Mouse (Mus musculus) kidney, embryonic 15.5 days (tissue): ENCODE data around the gene Pik3r3. TPM values are rescaled to one million over a fixed set of nuclear protein-coding genes. Genes with fewer than 3 reads are reported as not detected.

Experiments used
- ATAC-seq: fragments of 200-750 bp; cut with Nextera tagmentation; replicated peaks from 2 replicates; pipeline ENCODE4 v1.8.0; 2017; ENCODE audit warnings: moderate TSS enrichment; ENCODE audit not compliant: low FRiP score
- H3K27ac ChIP-seq: fragments of 300-500 bp; sonication (generic); 2 replicates; pipeline ENCODE4 v1.5.1; 2015; ENCODE audit warnings: mild to moderate bottlenecking, inconsistent platforms
- H3K27me3 ChIP-seq: fragments of 300-500 bp; sonication (generic); 2 replicates; pipeline ENCODE4 v1.6.1; 2015; ENCODE audit warnings: inconsistent platforms
- H3K36me3 ChIP-seq: fragments of 300-500 bp; sonication (generic); 2 replicates; pipeline ENCODE4 v1.6.1; 2015; ENCODE audit warnings: inconsistent platforms
- H3K4me1 ChIP-seq: fragments of 300-500 bp; sonication (generic); 2 replicates; pipeline ENCODE4 v1.6.1; 2015; ENCODE audit warnings: inconsistent platforms
- H3K4me2 ChIP-seq: fragments of 300-500 bp; sonication (generic); 2 replicates; pipeline ENCODE4 v1.6.1; 2015; ENCODE audit warnings: moderate library complexity, mild to moderate bottlenecking, inconsistent platforms
- H3K4me3 ChIP-seq: fragments of 300-500 bp; sonication (generic); replicated peaks from 2 replicates; pipeline ENCODE4 v1.5.1; 2015; ENCODE audit warnings: mild to moderate bottlenecking, inconsistent platforms
- H3K9ac ChIP-seq: fragments of 300-500 bp; sonication (generic); 2 replicates; pipeline ENCODE4 v1.6.1; 2015; ENCODE audit warnings: mild to moderate bottlenecking, inconsistent platforms
- H3K9me3 ChIP-seq: fragments of 300-500 bp; sonication (generic); replicated peaks from 2 replicates; pipeline ENCODE4 v1.6.1; 2016; ENCODE audit warnings: inconsistent platforms
- WGBS: fragments of 180-500 bp; shearing (Covaris S2); methylation state at CpG from one replicate; pipeline ENCODE4 v1.1.7; 2015; ENCODE audit warnings: mixed read lengths; 5-methylcytosine and 5-hydroxymethylcytosine counted together
- polyA plus RNA-seq: library from polyadenylated mRNA; unstranded; fragments of >200 nt; fragmentation: Nextera tagmentation; extraction: Ambion mirVana; gene quantifications from 2 replicates; pipeline ENCODE4 v1.2.1, GENCODE M21; 2015

The Pik3r3 gene
- polyA plus RNA-seq, 1 experiment from 2014 or later: 21.6 TPM

GRCm38 (mm10) chr4:116322127-116322526 is 100.7 kb downstream of the Pik3r3 start:
- no peak overlapping the region for H3K9ac ChIP-seq
- 94% methylated on average over 6 of the region's 6 CpGs for WGBS
- no peak overlapping the region for H3K4me2 ChIP-seq
- no peaks in the 10 kb centered on the region for H3K27me3 ChIP-seq
- H3K36me3 ChIP-seq: peaks cover 84% of the 10 kb centered on the region
- no peak overlapping the region for H3K27ac ChIP-seq
- no peaks in the 10 kb centered on the region for H3K4me1 ChIP-seq
- no peaks in the 10 kb centered on the region for H3K9me3 ChIP-seq
- ATAC-seq: no peak
- H3K4me3 ChIP-seq: no peak overlapping the region

DNA sequence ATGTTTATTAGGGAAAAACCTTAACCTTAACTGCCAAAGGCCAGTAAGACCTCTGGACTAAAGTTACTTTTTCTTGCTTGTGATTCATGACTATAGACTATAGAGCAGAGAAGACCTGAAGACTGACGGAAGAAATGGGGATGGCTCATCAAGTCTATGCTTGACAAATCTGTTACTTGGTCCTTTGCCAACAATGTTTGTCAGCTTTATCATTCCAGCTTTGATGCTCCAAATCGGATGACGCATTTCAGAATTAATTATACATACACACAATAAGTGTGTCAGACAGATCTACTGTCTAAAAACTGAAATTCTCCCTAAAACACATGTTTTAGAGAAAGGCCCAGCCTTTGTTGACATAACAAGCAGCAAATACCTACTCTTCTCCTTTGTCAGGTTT is 107.8 kb downstream of the Pik3r3 start:
- Histone ChIP-seq H3K9ac (no peak overlapping the region), H3K9me3 (no peaks in the 10 kb centered on the region), H3K4me1 (no peaks in the 10 kb centered on the region), H3K27me3 (no peaks in the 10 kb centered on the region), H3K27ac (no peak overlapping the region), H3K36me3 (peaks cover 46% of the 10 kb centered on the region), H3K4me2 (no peak overlapping the region), H3K4me3 (no peak overlapping the region)
- no peak for ATAC-seq
- 93% methylated on average over 3 of the region's 3 CpGs for WGBS

- Histone ChIP-seq H3K27me3 (no peaks in the 10 kb centered on the region), H3K4me1 (0 out of 2 replicates have a peak, but pooled peaks cover 3% of the 10 kb centered on the region), H3K27ac (no peak overlapping the region), H3K9me3 (no peaks in the 10 kb centered on the region), H3K4me3 (no peak overlapping the region), H3K36me3 (no peaks in the 10 kb centered on the region; the same call in 1 of the 2 replicates), H3K9ac (no peak overlapping the region), H3K4me2 (no peak overlapping the region)
- no peak for ATAC-seq
- WGBS: 88% methylated on average over 1 of the region's 1 CpGs
Observed at GRCm38 (mm10) chr4:116336294-116336693, 114.9 kb downstream of the Pik3r3 start.

DNA sequence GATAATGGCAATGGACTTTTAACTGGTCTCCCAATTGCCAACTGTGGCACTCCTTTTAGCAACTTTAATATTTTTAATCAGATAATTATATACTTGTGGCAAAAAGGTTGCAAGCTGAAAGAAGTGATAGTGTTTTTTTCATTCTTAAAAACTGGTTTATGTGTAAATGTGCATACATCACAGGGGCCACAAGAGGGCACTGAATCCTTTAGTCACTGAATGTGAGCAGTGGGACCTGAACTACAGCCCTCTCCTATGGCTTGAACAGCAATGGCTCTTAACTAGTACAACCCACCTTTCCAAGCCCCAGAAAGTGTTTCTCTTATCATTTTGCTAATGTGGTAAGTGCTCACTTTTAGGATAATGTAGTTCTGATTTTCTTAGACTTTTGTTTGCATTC is 120.7 kb downstream of the Pik3r3 start:
- no peak for ATAC-seq
- no peaks in the 10 kb centered on the region for H3K9me3 ChIP-seq
- no peak overlapping the region for H3K4me2 ChIP-seq
- no peaks in the 10 kb centered on the region for H3K36me3 ChIP-seq
- no peaks in the 10 kb centered on the region for H3K27me3 ChIP-seq
- no peak overlapping the region for H3K27ac ChIP-seq
- H3K9ac ChIP-seq: no peak overlapping the region
- no peaks in the 10 kb centered on the region for H3K4me1 ChIP-seq
- no peak overlapping the region for H3K4me3 ChIP-seq

- ATAC-seq: no peak
Observed at GRCm38 (mm10) chr4:116352496-116352895, 131.1 kb downstream of the Pik3r3 start.

More at GRCm38 (mm10) chr4:116352496-116352895, 131.1 kb downstream of the Pik3r3 start:
- Histone ChIP-seq H3K9ac (no peak overlapping the region), H3K9me3 (no peaks in the 10 kb centered on the region), H3K36me3 (no peaks in the 10 kb centered on the region), H3K4me1 (no peaks in the 10 kb centered on the region), H3K27ac (no peak overlapping the region), H3K4me3 (no peak overlapping the region), H3K4me2 (no peak overlapping the region), H3K27me3 (no peaks in the 10 kb centered on the region)
- WGBS: 80% methylated on average over 3 of the region's 3 CpGs

Other genes with a start within 250 kb of the Pik3r3 start
- gene Faah, start 203.7 kb upstream of the Pik3r3 start, polyA plus RNA-seq: 8.9 and 10.5 TPM in 2 replicates
- 17.7 and 20.8 TPM in 2 replicates for gene Nsun4, start 167.7 kb upstream of the Pik3r3 start, polyA plus RNA-seq
- gene Uqcrh, start 146.5 kb upstream of the Pik3r3 start, polyA plus RNA-seq: 524 and 598 TPM in 2 replicates
- gene Lrrc41, start 146.3 kb upstream of the Pik3r3 start, polyA plus RNA-seq: 72.4 and 79.5 TPM in 2 replicates
- gene Rad54l, start 97.9 kb upstream of the Pik3r3 start, polyA plus RNA-seq: 34.4 and 36.6 TPM in 2 replicates
- 61.7 and 62.2 TPM in 2 replicates for gene Pomgnt1, start 97.8 kb upstream of the Pik3r3 start, polyA plus RNA-seq
- 2.7 and 3.2 TPM in 2 replicates for gene Lurap1, start 70.3 kb upstream of the Pik3r3 start, polyA plus RNA-seq
- 2.1 and 6.4 TPM in 2 replicates for gene Tspan1, start 54.0 kb upstream of the Pik3r3 start, polyA plus RNA-seq
- not detected in 2 replicates for gene 1700042G07Rik, start 48.2 kb upstream of the Pik3r3 start, polyA plus RNA-seq
- not detected in 2 replicates for gene Gm49337, start 48.2 kb upstream of the Pik3r3 start, polyA plus RNA-seq
- 12.7 and 14.4 TPM in 2 replicates for gene Mast2, start 242.6 kb downstream of the Pik3r3 start, polyA plus RNA-seq